Comparison of ENCODE assay signal across 8 mouse cellular contexts in genomic region chr5:5494269-5495005, GRCm38 (mm10). TPM values are rescaled to one million over a fixed set of nuclear protein-coding genes. Genes with fewer than 3 reads are reported as not detected.
DNase-seq lines count a peak whose midpoint lies in the region; ATAC-seq and TF ChIP-seq lines count a peak whose summit lies in the region.

No protein-coding gene starts in this region.

- no peaks in the 10 kb centered on the region for H3K36me3 ChIP-seq in hindbrain, embryonic 10.5 days
- H3K36me3 ChIP-seq in lung, postnatal 0 days (ENCODE audit: insufficient read depth, low read length): no peaks in the 10 kb centered on the region

- H3K9me3 ChIP-seq in hindbrain, embryonic 10.5 days: no peaks in the 10 kb centered on the region
- no peaks in the 10 kb centered on the region for H3K9me3 ChIP-seq in lung, postnatal 0 days (ENCODE audit: low read length)

- ATAC-seq in lung, postnatal 0 days: peak; percentile 32
- ATAC-seq in erythroblast, adult 5-6 weeks (replicated peaks; ENCODE audit: low FRiP score, poor library complexity, severe bottlenecking): no peak

- 0 out of 2 replicates have a peak, but pooled peaks have one; percentile 12 for TF ChIP-seq EP300 in lung, postnatal 0 days (IDR thresholded peaks at IDR 0.05)

- WGBS in hindbrain, embryonic 10.5 days: 42% methylated on average over 16 of the region's 16 CpGs
- 39% methylated on average over 16 of the region's 16 CpGs for WGBS in lung, postnatal 0 days

- peak; percentile 84 for TF ChIP-seq CTCF in lung, postnatal 0 days (IDR thresholded peaks at IDR 0.05)

- intact Hi-C loops in left cerebral cortex, postnatal 10 days (cut with DNase I): loop anchor here (2.0 to 10.0 kb wide), 2 partner anchors 150 to 254 kb away; partner anchors contain the start of gene Steap1
- intact Hi-C loops in left cerebral cortex, postnatal 4 days (cut with DNase I): loop anchor here (2.0 kb wide), 1 partner anchor 254 kb away; the partner anchor contains the start of gene Steap1

- no peak overlapping the region for H3K4me2 ChIP-seq in lung, postnatal 0 days (replicated peaks; ENCODE audit: low read depth, low read length)

- no peaks in the 10 kb centered on the region for H3K4me1 ChIP-seq in hindbrain, embryonic 10.5 days (replicated peaks)
- H3K4me1 ChIP-seq in lung, postnatal 0 days (ENCODE audit: insufficient read depth, low read depth, low read length): no peaks in the 10 kb centered on the region

- peak; percentile 43 to 59 for DNase-seq in left cerebral cortex, postnatal 10 days (ENCODE audit: extremely low spot score in 1 of 2, low spot score in 2 of 2)
- DNase-seq in left cerebral cortex, postnatal 4 days: no peak
- DNase-seq in MN1 (ENCODE audit: low spot score): peak; percentile 74
- DNase-seq in cerebellum, postnatal 25 days: peak; percentile 35 to 53
- DNase-seq in hindbrain, embryonic 10.5 days (ENCODE audit: low spot score): peak; percentile 29
- DNase-seq in lung, postnatal 0 days (ENCODE audit: low spot score): peak; percentile 77
- peak; percentile 17 for DNase-seq in right cerebral cortex, postnatal 25 days

- peaks cover 10% of the 10 kb centered on the region for H3K27me3 ChIP-seq in hindbrain, embryonic 10.5 days (ENCODE audit: insufficient read depth, poor library complexity, severe bottlenecking)
- H3K27me3 ChIP-seq in lung, postnatal 0 days (replicated peaks; ENCODE audit: insufficient read depth, low read length): no peaks in the 10 kb centered on the region

- H3K27ac ChIP-seq in hindbrain, embryonic 10.5 days: no peak overlapping the region
- no peak overlapping the region for H3K27ac ChIP-seq in lung, postnatal 0 days (ENCODE audit: low read length)

- no peak overlapping the region for H3K9ac ChIP-seq in lung, postnatal 0 days (replicated peaks; ENCODE audit: low read depth)

- no peak overlapping the region for H3K4me3 ChIP-seq in hindbrain, embryonic 10.5 days
- no peak overlapping the region for H3K4me3 ChIP-seq in lung, postnatal 0 days (ENCODE audit: low read depth, low read length)

RNA-seq across cellular contexts. Expression of gene 1700015F17Rik, which starts 15.5 kb away (rescaled TPM):
- 1 to 10 TPM in 1 of 2 experiments, not detected in 1; 1.2 TPM for total RNA-seq in left cerebral cortex, postnatal 10 days (2021)
- total RNA-seq in left cerebral cortex, postnatal 4 days (2021): not detected
- 0.30 TPM in 1 of 2 replicates, not detected in the other for polyA plus RNA-seq in hindbrain, embryonic 10.5 days (2016; fragmentation: Nextera tagmentation; extraction: Ambion mirVana)
- polyA plus RNA-seq in lung, postnatal 0 days (2015; fragmentation: Nextera tagmentation; extraction: Ambion mirVana): not detected in 2 replicates
- total RNA-seq in erythroblast, adult 5-6 weeks (2015; ENCODE audit: low replicate concordance): not detected in 2 replicates
- not detected in 2 replicates for total RNA-seq in erythroblast, adult 5-6 weeks (2017; ENCODE audit: low replicate concordance)

RNA-seq across cellular contexts. Expression of gene Cldn12, which starts 20.3 kb away (rescaled TPM):
- 10 to 100 TPM; 45.4 to 53.8 TPM for total RNA-seq in left cerebral cortex, postnatal 10 days (2021)
- 10 to 100 TPM; 21.7 to 23.8 TPM for total RNA-seq in left cerebral cortex, postnatal 4 days (2021)
- 27.9 and 36.3 TPM in 2 replicates for polyA plus RNA-seq in hindbrain, embryonic 10.5 days (2016; fragmentation: Nextera tagmentation; extraction: Ambion mirVana)
- polyA plus RNA-seq in lung, postnatal 0 days (2015; fragmentation: Nextera tagmentation; extraction: Ambion mirVana): 12.8 and 15.1 TPM in 2 replicates
- 0.42 TPM in 1 of 2 replicates, not detected in the other for total RNA-seq in erythroblast, adult 5-6 weeks (2015; ENCODE audit: low replicate concordance)
- 0.98 and 1.2 TPM in 2 replicates for total RNA-seq in erythroblast, adult 5-6 weeks (2017; ENCODE audit: low replicate concordance)

Comparison
In these comparisons a context has a peak if more than half of its experiments do, and no peak if none do; other contexts are left out.
1. RNA of gene Cldn12, which starts 20.3 kb away (total RNA-seq): 45.4 to 53.8 TPM in left cerebral cortex, postnatal 10 days and 21.7 to 23.8 TPM in left cerebral cortex, postnatal 4 days; 0.42 to 1.2 TPM in erythroblast, adult 5-6 weeks; every median in the first group is over 10 times any median in the second.